Mouse (Mus musculus): ENCODE data around the gene Ccdc85c.

DNA sequence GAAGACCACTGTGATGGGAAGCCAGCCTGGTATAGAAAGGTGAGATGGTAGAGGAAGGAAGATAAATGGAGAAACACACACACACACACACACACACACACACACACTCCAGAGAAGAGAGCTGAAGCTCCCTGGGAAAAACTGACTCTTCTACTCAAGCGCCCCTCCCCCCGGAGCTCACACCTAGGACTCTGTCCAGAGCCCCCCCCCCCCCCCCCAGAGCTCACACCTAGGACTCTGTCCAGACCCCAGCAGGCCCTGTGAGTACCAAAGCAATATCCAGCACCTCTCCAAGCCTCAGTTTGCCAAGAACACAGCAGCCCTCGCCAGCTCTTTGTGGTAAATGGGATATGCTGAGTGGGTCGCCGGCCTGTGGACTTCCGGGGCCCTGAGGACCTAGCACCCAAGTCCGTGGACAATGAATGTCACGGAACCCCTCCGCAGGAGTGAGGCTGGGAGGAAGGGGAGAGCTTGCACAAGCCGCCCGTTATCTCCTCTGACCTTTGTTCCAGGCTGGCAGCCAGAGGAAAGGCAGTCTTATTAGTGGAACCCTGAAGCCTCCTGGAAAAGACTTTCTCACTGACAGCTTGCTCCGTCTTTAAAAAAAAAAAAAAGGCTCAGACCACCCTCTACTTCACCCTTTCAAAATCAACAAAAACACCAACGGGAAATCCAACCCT is 4.8 kb downstream of the Ccdc85c start:
- no peak for TF ChIP-seq TCF12 (IDR thresholded peaks at IDR 0.05; ENCODE audit: insufficient read depth, poor library complexity, severe bottlenecking)
- TF ChIP-seq POLR2A (IDR thresholded peaks at IDR 0.05; ENCODE audit: insufficient read length, low read depth): no peak
- TF ChIP-seq CEBPB (IDR thresholded peaks at IDR 0.05; ENCODE audit: insufficient read depth, poor library complexity, severe bottlenecking): no peak
- no peak for TF ChIP-seq MYOD1 (IDR thresholded peaks at IDR 0.05; ENCODE audit: control insufficient read depth in 1 of 3, insufficient read length in 2 of 3, low read depth in 2 of 3)
- TF ChIP-seq E2F4 (IDR thresholded peaks at IDR 0.05; ENCODE audit: insufficient read depth): no peak
- TF ChIP-seq REST (IDR thresholded peaks at IDR 0.05; ENCODE audit: insufficient read depth, insufficient read length): no peak
- no peak for TF ChIP-seq USF1 (IDR thresholded peaks at IDR 0.05; ENCODE audit: low read depth)

All from myocyte (in vitro differentiated cells).